Mouse (Mus musculus) hindbrain, embryonic 13.5 days (tissue): ENCODE measurements around the gene Spesp1. TPM values are rescaled to one million over a fixed set of nuclear protein-coding genes. Genes with fewer than 3 reads are reported as not detected.

Source experiments
- ATAC-seq: fragments of 200-750 bp; cut with Nextera tagmentation; 2 replicates; pipeline ENCODE4 v1.8.0; 2017; ENCODE audit warnings: moderate TSS enrichment; ENCODE audit not compliant: low FRiP score
- H3K27ac ChIP-seq: fragments of 300-500 bp; sonication (generic); 2 replicates; pipeline ENCODE4 v1.5.1; 2015; ENCODE audit warnings: inconsistent platforms, mild to moderate bottlenecking, moderate library complexity
- H3K27me3 ChIP-seq: fragments of 300-500 bp; sonication (generic); 2 replicates; pipeline ENCODE4 v1.6.1; 2015; ENCODE audit warnings: mild to moderate bottlenecking, inconsistent platforms
- H3K36me3 ChIP-seq: fragments of 300-500 bp; sonication (generic); 2 replicates; pipeline ENCODE4 v1.6.1; 2015; ENCODE audit warnings: mild to moderate bottlenecking, inconsistent platforms
- H3K4me1 ChIP-seq: fragments of 300-500 bp; sonication (generic); replicated peaks from 2 replicates; pipeline ENCODE4 v1.6.1; 2015; ENCODE audit warnings: inconsistent platforms
- H3K4me2 ChIP-seq: fragments of 300-500 bp; sonication (generic); 2 replicates; pipeline ENCODE4 v1.6.1; 2015; ENCODE audit warnings: inconsistent platforms, mild to moderate bottlenecking, moderate library complexity
- H3K4me3 ChIP-seq: fragments of 300-500 bp; sonication (generic); 2 replicates; pipeline ENCODE4 v1.5.1; 2015; ENCODE audit warnings: mild to moderate bottlenecking, inconsistent platforms
- H3K9ac ChIP-seq: fragments of 300-500 bp; sonication (generic); 2 replicates; pipeline ENCODE4 v1.6.1; 2015; ENCODE audit warnings: mild to moderate bottlenecking, inconsistent platforms
- H3K9me3 ChIP-seq: fragments of 300-500 bp; sonication (generic); 2 replicates; pipeline ENCODE4 v1.6.1; 2016; ENCODE audit warnings: inconsistent platforms
- WGBS: fragments of 180-500 bp; shearing (Covaris S2); methylation state at CpG from one replicate; pipeline ENCODE4 v1.1.7; 2015; 5-methylcytosine and 5-hydroxymethylcytosine counted together
- polyA plus RNA-seq: library from polyadenylated mRNA; unstranded; fragments of >200 nt; fragmentation: Nextera tagmentation; extraction: Ambion mirVana; gene quantifications from 2 replicates; pipeline ENCODE4 v1.2.1, GENCODE M21; 2015

Gene Spesp1
- polyA plus RNA-seq, 1 experiment from 2014 or later = not detected

DNA sequence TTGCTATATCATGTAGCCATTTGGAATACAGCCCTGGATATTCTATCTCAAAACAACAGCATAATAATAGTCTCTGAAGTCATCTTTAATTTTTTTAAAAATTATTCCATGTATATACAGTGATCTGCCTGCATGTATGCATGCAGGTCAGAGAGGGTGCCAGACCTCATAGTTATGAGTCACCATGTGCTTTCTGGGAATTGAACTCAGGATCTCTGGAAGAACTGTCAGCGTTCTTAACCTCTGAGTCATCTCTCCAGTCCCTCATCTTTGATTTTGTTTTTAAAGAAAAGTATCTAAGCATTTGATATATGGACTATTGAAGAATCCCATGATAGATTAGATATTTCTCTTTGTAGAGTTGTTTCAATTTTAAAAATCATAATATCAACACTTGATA lies 12.8 kb downstream of the Spesp1 start:
- 95% methylated on average over 1 of the region's 1 CpGs for WGBS
- ATAC-seq = no peak
- Histone ChIP-seq H3K27ac (no peak overlapping the region), H3K4me3 (no peak overlapping the region), H3K36me3 (no peaks in the 10 kb centered on the region), H3K27me3 (no peaks in the 10 kb centered on the region), H3K9me3 (no peaks in the 10 kb centered on the region), H3K9ac (no peak overlapping the region), H3K4me2 (no peak overlapping the region), H3K4me1 (no peaks in the 10 kb centered on the region)

DNA sequence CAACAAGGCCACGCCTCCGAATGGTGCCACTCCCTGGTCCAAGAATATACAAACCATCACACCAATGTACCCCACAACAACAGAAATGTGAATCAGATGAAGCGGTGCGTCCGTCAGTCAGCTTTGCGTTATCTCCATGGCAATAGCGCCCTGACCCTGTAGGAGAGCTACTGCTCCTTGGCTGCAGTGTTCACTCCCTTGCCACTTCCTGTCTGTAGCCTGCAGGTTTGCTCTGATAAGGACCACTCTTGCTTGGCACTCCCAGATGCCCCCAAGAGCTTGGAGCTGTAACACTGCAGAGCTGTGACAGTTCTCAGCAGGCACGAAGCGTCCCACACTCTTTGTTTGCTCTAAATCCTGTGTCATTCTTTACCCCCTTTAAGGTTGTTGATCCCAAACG lies 16.7 kb downstream of the Spesp1 start:
- H3K27me3 ChIP-seq = no peaks in the 10 kb centered on the region
- no peak overlapping the region for H3K4me3 ChIP-seq
- H3K36me3 ChIP-seq = no peaks in the 10 kb centered on the region
- no peaks in the 10 kb centered on the region for H3K9me3 ChIP-seq
- H3K4me1 ChIP-seq = no peaks in the 10 kb centered on the region
- H3K27ac ChIP-seq = no peak overlapping the region
- no peak overlapping the region for H3K4me2 ChIP-seq
- H3K9ac ChIP-seq = no peak overlapping the region
- 88% methylated on average over 10 of the region's 10 CpGs for WGBS
- ATAC-seq = no peak

DNA sequence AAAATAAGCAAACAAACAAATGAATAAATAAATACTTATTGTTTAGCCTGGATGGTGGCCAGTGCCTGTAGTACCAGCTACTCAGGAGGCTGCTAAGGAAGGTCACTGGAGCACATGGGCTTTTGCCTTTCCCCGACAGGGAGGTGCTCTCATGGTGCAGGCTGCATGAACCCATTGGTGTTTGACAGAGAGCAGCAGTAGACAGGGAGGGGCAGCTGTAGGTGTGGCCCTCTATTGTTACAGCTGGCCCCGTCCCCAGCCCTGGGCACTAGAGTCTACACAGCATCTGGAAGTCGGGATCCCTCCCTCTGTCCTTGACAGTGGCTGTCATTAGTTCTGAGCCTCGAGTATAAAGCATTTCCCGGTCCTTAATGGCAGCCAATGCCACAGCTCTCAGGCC lies 18.4 kb downstream of the Spesp1 start:
- Histone ChIP-seq H3K9me3 (0 out of 2 replicates have a peak, but pooled peaks cover 2% of the 10 kb centered on the region), H3K9ac (no peak overlapping the region), H3K4me3 (no peak overlapping the region), H3K27ac (no peak overlapping the region), H3K4me2 (no peak overlapping the region), H3K4me1 (no peaks in the 10 kb centered on the region), H3K36me3 (no peaks in the 10 kb centered on the region), H3K27me3 (no peaks in the 10 kb centered on the region)
- ATAC-seq = no peak
- 66% methylated on average over 5 of the region's 5 CpGs for WGBS

GRCm38 (mm10) chr9:62261406-62261805 lies 20.6 kb downstream of the Spesp1 start:
- no peak overlapping the region for H3K27ac ChIP-seq
- H3K27me3 ChIP-seq = no peaks in the 10 kb centered on the region
- H3K36me3 ChIP-seq = no peaks in the 10 kb centered on the region
- WGBS = 95% methylated on average over 3 of the region's 3 CpGs
- ATAC-seq = no peak
- H3K4me2 ChIP-seq = no peak overlapping the region
- no peak overlapping the region for H3K9ac ChIP-seq
- H3K4me3 ChIP-seq = no peak overlapping the region
- H3K9me3 ChIP-seq = 0 out of 2 replicates have a peak, but pooled peaks cover 2% of the 10 kb centered on the region
- H3K4me1 ChIP-seq = peaks cover 3% of the 10 kb centered on the region

- H3K9ac ChIP-seq = no peak overlapping the region
- no peak for ATAC-seq
- no peak overlapping the region for H3K4me3 ChIP-seq
- H3K27me3 ChIP-seq = no peaks in the 10 kb centered on the region
- H3K4me1 ChIP-seq = peaks cover 7% of the 10 kb centered on the region
- 0 out of 2 replicates have a peak, but pooled peaks cover 2% of the 10 kb centered on the region for H3K9me3 ChIP-seq
- no peak overlapping the region for H3K4me2 ChIP-seq
- H3K36me3 ChIP-seq = no peaks in the 10 kb centered on the region
- 87% methylated on average over 5 of the region's 5 CpGs for WGBS
- no peak overlapping the region for H3K27ac ChIP-seq
Observed at GRCm38 (mm10) chr9:62261006-62261405, 21.0 kb downstream of the Spesp1 start.

GRCm38 (mm10) chr9:62258005-62258404 lies 24.0 kb downstream of the Spesp1 start:
- H3K9ac ChIP-seq = no peak overlapping the region
- ATAC-seq = no peak
- H3K36me3 ChIP-seq = no peaks in the 10 kb centered on the region
- peaks cover 9% of the 10 kb centered on the region for H3K4me1 ChIP-seq
- 0 out of 2 replicates have a peak, but pooled peaks cover 2% of the 10 kb centered on the region for H3K9me3 ChIP-seq
- no peak overlapping the region for H3K27ac ChIP-seq
- WGBS = 85% methylated on average over 11 of the region's 11 CpGs
- H3K4me2 ChIP-seq = no peak overlapping the region
- no peaks in the 10 kb centered on the region for H3K27me3 ChIP-seq
- no peak overlapping the region for H3K4me3 ChIP-seq

GRCm38 (mm10) chr9:62255896-62256576 lies 26.0 kb downstream of the Spesp1 start:
- Histone ChIP-seq H3K4me1 (peaks cover 9% of the 10 kb centered on the region), H3K9ac (no peak overlapping the region; the same call in 1 of the 2 replicates), H3K4me2 (no peak overlapping the region), H3K36me3 (no peaks in the 10 kb centered on the region), H3K4me3 (no peak overlapping the region), H3K27ac (peak overlapping the region; percentile 20; the same call in 1 of the 2 replicates), H3K27me3 (no peaks in the 10 kb centered on the region), H3K9me3 (0 out of 2 replicates have a peak, but pooled peaks cover 2% of the 10 kb centered on the region)
- WGBS = 54% methylated on average over 9 of the region's 9 CpGs
- ATAC-seq = no peak

DNA sequence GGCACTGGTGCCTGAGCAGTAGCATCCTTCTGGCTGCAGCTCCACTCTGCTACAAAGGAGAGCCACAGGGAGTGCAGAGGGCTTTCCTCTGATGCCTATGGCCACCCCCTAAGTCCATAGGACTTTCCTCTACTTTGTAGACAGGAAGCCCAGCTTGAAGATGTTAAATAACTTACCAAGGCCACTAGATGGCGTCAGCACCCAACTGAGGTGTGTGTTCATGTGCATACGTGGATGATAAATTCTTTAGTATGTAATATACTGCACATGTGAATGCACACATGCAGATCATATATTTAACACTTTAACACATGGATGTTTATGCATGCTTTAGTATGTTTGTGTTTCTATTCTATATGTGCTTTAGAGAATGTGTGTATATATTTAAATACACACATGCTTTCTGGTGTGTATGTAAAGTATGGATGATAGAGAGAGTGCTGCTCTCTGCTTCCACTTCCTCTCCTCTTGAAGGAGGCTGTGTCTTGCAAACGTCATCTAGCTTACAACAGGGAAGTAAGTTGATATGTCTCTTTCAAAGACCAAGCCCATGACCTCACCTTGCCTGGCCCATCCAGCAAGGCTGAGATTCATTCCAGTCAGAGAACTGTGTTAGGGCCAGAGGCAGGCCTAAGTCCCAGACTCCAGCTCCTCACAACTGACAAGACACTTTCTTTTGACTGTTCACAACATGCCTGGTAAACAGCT lies 28.1 kb downstream of the Spesp1 start:
- H3K9me3 ChIP-seq = no peaks in the 10 kb centered on the region
- H3K4me3 ChIP-seq = no peak overlapping the region
- H3K27ac ChIP-seq = no peak overlapping the region
- no peaks in the 10 kb centered on the region for H3K36me3 ChIP-seq
- H3K9ac ChIP-seq = no peak overlapping the region
- ATAC-seq = no peak
- peaks cover 9% of the 10 kb centered on the region for H3K4me1 ChIP-seq
- no peaks in the 10 kb centered on the region for H3K27me3 ChIP-seq
- H3K4me2 ChIP-seq = no peak overlapping the region
- WGBS = 27% methylated on average over 3 of the region's 3 CpGs

DNA sequence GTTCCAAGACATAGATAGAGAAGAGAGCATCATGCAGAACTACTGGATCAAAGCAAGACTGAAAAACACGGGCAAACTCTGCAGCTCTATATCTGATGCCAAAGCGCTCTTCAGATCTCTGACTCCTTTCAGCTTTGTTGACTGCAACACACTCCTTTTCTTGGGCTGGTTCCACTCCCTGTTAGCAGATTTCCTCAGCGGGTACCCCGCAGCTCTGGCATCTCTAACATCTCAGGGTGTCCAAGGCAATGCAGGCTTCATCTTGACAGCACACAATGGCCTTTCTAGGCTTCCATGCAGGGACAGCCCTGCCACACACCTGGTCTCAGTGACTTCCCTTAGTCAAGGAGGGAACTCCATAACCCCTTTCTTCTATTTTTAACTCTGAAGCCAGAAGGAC lies 31.7 kb downstream of the Spesp1 start:
- 89% methylated on average over 4 of the region's 4 CpGs for WGBS
- Histone ChIP-seq H3K36me3 (no peaks in the 10 kb centered on the region), H3K27me3 (no peaks in the 10 kb centered on the region), H3K9me3 (no peaks in the 10 kb centered on the region), H3K4me3 (no peak overlapping the region), H3K9ac (no peak overlapping the region), H3K4me2 (no peak overlapping the region), H3K27ac (no peak overlapping the region), H3K4me1 (no peaks in the 10 kb centered on the region)
- ATAC-seq = no peak

GRCm38 (mm10) chr9:62246380-62246942 lies 35.5 kb downstream of the Spesp1 start:
- Histone ChIP-seq H3K9ac (no peak overlapping the region), H3K4me2 (0 out of 2 replicates have a peak overlapping the region, but pooled peaks have one; percentile 18)

GRCm38 (mm10) chr9:62245612-62246379 lies 36.2 kb downstream of the Spesp1 start:
- no peaks in the 10 kb centered on the region for H3K27me3 ChIP-seq
- peaks cover 13% of the 10 kb centered on the region for H3K4me1 ChIP-seq
- H3K9ac ChIP-seq = no peak overlapping the region
- ATAC-seq = no peak
- WGBS = 55% methylated on average over 17 of the region's 17 CpGs
- peaks cover 3% of the 10 kb centered on the region; the same call in 1 of the 2 replicates for H3K9me3 ChIP-seq
- 0 out of 2 replicates have a peak overlapping the region, but pooled peaks have one; percentile 18 for H3K4me2 ChIP-seq
- no peaks in the 10 kb centered on the region for H3K36me3 ChIP-seq
- H3K4me3 ChIP-seq = no peak overlapping the region
- H3K27ac ChIP-seq = peak overlapping the region; percentile 42

More at GRCm38 (mm10) chr9:62246380-62246942, 35.5 kb downstream of the Spesp1 start:
- Histone ChIP-seq H3K4me1 (peaks cover 13% of the 10 kb centered on the region), H3K36me3 (no peaks in the 10 kb centered on the region), H3K27me3 (no peaks in the 10 kb centered on the region), H3K9me3 (peaks cover 3% of the 10 kb centered on the region; the same call in 1 of the 2 replicates), H3K27ac (peak overlapping the region; percentile 42), H3K4me3 (no peak overlapping the region)
- no peak for ATAC-seq
- WGBS = 62% methylated on average over 4 of the region's 4 CpGs

DNA sequence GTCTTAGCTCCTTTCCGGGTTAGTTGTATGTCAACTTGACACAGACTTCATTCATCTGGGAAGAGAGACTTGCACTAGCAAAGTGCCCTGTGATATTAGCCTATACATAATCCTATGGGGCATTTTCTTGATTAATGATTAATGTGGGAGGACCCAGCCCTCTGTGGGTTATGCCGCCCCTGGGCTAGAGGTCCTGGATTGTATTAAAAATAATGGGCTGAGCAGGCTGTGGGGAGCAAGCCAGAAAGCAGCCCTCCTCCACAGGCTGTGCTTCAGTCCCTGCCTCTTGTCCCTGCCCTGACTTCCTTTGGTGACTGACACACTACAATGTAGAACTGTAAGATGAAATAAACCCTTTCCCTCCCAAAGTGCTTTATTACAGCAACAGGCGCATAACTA lies 37.4 kb downstream of the Spesp1 start:
- WGBS = 49% methylated on average over 3 of the region's 3 CpGs

More for the DNA sequence above, 37.4 kb downstream of the Spesp1 start:
- Histone ChIP-seq H3K4me3 (no peak overlapping the region), H3K9me3 (peaks cover 3% of the 10 kb centered on the region; the same call in 1 of the 2 replicates), H3K27me3 (no peaks in the 10 kb centered on the region), H3K9ac (no peak overlapping the region), H3K27ac (no peak overlapping the region), H3K4me1 (peaks cover 22% of the 10 kb centered on the region), H3K36me3 (no peaks in the 10 kb centered on the region), H3K4me2 (no peak overlapping the region)
- peak; percentile 26; the same call in 1 of the 2 replicates for ATAC-seq
